Mouse (Mus musculus) c-Kit-positive CD71-positive TER-119-negative erythroid progenitor cells, embryonic 14.5 days (primary cell): ENCODE measurements around the gene Ppib.
A peak's percentile ranks its signal among the peaks of the same experiment; 100 is the strongest.

ENCODE experiments used
- DNase-seq: peaks from one replicate; pipeline ENCODE4 v3.0.0-alpha.2; 2013; ENCODE audit warnings: low read depth

The Ppib gene

GRCm38 (mm10) chr9:66078072-66078471, 18.1 kb downstream of the Ppib start:
- DNase-seq = no peak

GRCm38 (mm10) chr9:66078493-66078892, 18.5 kb downstream of the Ppib start:
- DNase-seq = no peak

- DNase-seq = no peak
Measured at GRCm38 (mm10) chr9:66080804-66081459, 20.9 kb downstream of the Ppib start.

- no peak for DNase-seq
Measured at GRCm38 (mm10) chr9:66081999-66082398, 22.0 kb downstream of the Ppib start.

GRCm38 (mm10) chr9:66084171-66084570, 24.1 kb downstream of the Ppib start:
- no peak for DNase-seq

- DNase-seq = no peak
Measured at GRCm38 (mm10) chr9:66087062-66087461, 27.0 kb downstream of the Ppib start.

- DNase-seq = peak; percentile 46
Measured at GRCm38 (mm10) chr9:66088411-66088810, 28.4 kb downstream of the Ppib start.

GRCm38 (mm10) chr9:66090593-66091244, 30.7 kb downstream of the Ppib start:
- DNase-seq = no peak

- no peak for DNase-seq
Measured at GRCm38 (mm10) chr9:66091327-66092231, 31.6 kb downstream of the Ppib start.

- no peak for DNase-seq
Measured at GRCm38 (mm10) chr9:66092664-66093063, 32.6 kb downstream of the Ppib start.

GRCm38 (mm10) chr9:66101577-66101976, 41.6 kb downstream of the Ppib start:
- DNase-seq = no peak

- no peak for DNase-seq
Measured at GRCm38 (mm10) chr9:66102668-66103067, 42.6 kb downstream of the Ppib start.

- DNase-seq = no peak
Measured at GRCm38 (mm10) chr9:66104601-66105000, 44.6 kb downstream of the Ppib start.

GRCm38 (mm10) chr9:66105168-66105567, 45.1 kb downstream of the Ppib start:
- DNase-seq = no peak

GRCm38 (mm10) chr9:66109574-66109973, 49.6 kb downstream of the Ppib start:
- no peak for DNase-seq

- DNase-seq = no peak
Measured at GRCm38 (mm10) chr9:66110126-66110525, 50.1 kb downstream of the Ppib start.

GRCm38 (mm10) chr9:66110611-66111379, 50.8 kb downstream of the Ppib start:
- no peak for DNase-seq

GRCm38 (mm10) chr9:66114341-66114740, 54.3 kb downstream of the Ppib start:
- DNase-seq = no peak
